30 mouse cellular contexts compared by ENCODE assay signal in the genomic region with DNA sequence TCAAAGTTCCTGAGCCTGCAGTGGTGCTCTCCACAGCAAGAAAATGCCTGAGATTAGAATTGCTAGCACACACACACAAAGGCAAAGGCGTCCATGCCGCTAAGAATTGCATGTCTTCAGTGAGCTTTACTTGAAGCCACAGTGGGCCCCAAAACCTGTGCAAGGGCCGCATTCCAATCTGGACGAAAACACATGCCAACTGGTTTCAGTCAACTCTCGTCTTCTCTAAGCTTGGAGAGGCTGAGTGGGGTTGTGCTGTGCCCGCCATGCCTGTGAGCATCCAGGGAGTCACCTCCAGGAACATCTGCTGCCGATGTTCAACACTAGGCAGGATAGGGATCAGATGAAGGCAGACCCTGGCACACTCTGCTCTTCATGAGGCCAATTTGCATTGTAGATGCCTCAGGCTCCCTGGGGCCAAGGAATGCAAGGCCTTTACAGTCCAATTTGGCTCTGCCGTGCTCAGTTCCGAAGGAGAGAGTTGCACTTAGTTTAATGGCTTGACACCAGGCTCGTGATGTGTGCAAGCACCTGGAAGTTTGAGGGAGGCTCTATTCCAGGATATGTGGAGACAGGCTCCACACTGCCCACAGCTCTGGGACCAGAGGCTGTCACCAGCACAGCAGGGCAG.
DNase-seq lines count a peak whose midpoint lies in the region; ATAC-seq and TF ChIP-seq lines count a peak whose summit lies in the region.
"Had no signal": no experiment of that assay in that cellular context is flagged by ENCODE, and none has a peak within 500 bp of the region (broad histone marks: within the 10 kb centered on the region; RNA-seq: fewer than 3 reads in every experiment).

No protein-coding gene starts in this region.

- no peaks in the 10 kb centered on the region for H3K36me3 ChIP-seq in midbrain, embryonic 11.5 days (ENCODE audit: control insufficient read depth, insufficient read depth, low read length)
- no peaks in the 10 kb centered on the region for H3K36me3 ChIP-seq in midbrain, embryonic 10.5 days
- H3K36me3 ChIP-seq: embryonic facial prominence, embryonic 15.5 days; forebrain, embryonic 12.5 days; heart, embryonic 13.5 days; limb, embryonic 10.5 days; limb, embryonic 15.5 days; liver, embryonic 13.5 days; neural tube, embryonic 13.5 days had no signal

- no peaks in the 10 kb centered on the region for H3K9me3 ChIP-seq in midbrain, embryonic 11.5 days (ENCODE audit: control insufficient read depth, low read length)
- H3K9me3 ChIP-seq in midbrain, embryonic 10.5 days (replicated peaks) = no peaks in the 10 kb centered on the region
- H3K9me3 ChIP-seq: embryonic facial prominence, embryonic 15.5 days; forebrain, embryonic 12.5 days; heart, embryonic 13.5 days; limb, embryonic 10.5 days; limb, embryonic 15.5 days; liver, embryonic 13.5 days; neural tube, embryonic 13.5 days had no signal

- no peak overlapping the region for H3K9ac ChIP-seq in midbrain, embryonic 11.5 days (ENCODE audit: low read length)
- H3K9ac ChIP-seq: embryonic facial prominence, embryonic 15.5 days; forebrain, embryonic 12.5 days; heart, embryonic 13.5 days; limb, embryonic 15.5 days; liver, embryonic 13.5 days; neural tube, embryonic 13.5 days had no signal

- no peaks in the 10 kb centered on the region for H3K27me3 ChIP-seq in cerebellum, adult 2 months (ENCODE audit: control insufficient read depth, insufficient read depth, low read length)
- H3K27me3 ChIP-seq in midbrain, embryonic 11.5 days (ENCODE audit: control insufficient read depth, insufficient read depth, low read length) = no peaks in the 10 kb centered on the region
- H3K27me3 ChIP-seq in midbrain, embryonic 10.5 days (ENCODE audit: low read depth, poor library complexity, severe bottlenecking) = peaks cover 16% of the 10 kb centered on the region; the same call in 1 of the 2 replicates
- H3K27me3 ChIP-seq: CH12.LX; embryonic facial prominence, embryonic 15.5 days; heart, embryonic 13.5 days; liver, embryonic 13.5 days; neural tube, embryonic 13.5 days had no signal

- no peak for ATAC-seq in midbrain, embryonic 11.5 days (ENCODE audit: low FRiP score)
- ATAC-seq: intestine, embryonic 16.5 days; lung, postnatal 0 days had no signal

- TF ChIP-seq POLR2A in cerebellum, adult 2 months (IDR thresholded peaks at IDR 0.05; ENCODE audit: borderline replicate concordance, insufficient read depth, low read length) = no peak

- H3K4me2 ChIP-seq in midbrain, embryonic 11.5 days = no peak overlapping the region
- H3K4me2 ChIP-seq: embryonic facial prominence, embryonic 15.5 days; forebrain, embryonic 12.5 days; heart, embryonic 13.5 days; limb, embryonic 15.5 days; liver, embryonic 13.5 days; neural tube, embryonic 13.5 days had no signal

- WGBS in cerebellum, adult 2 months = 51% methylated on average over 10 of the region's 10 CpGs
- WGBS in midbrain, embryonic 11.5 days = 60% methylated on average over 10 of the region's 10 CpGs
- 68% methylated on average over 10 of the region's 10 CpGs for WGBS in midbrain, embryonic 10.5 days

- TF ChIP-seq CTCF in cerebellum, adult 2 months (IDR thresholded peaks at IDR 0.05; ENCODE audit: borderline replicate concordance, insufficient read depth, low read depth, low read length) = no peak

- H3K4me1 ChIP-seq in cerebellum, adult 2 months (ENCODE audit: control insufficient read depth, insufficient read depth, low read length) = peaks cover 59% of the 10 kb centered on the region
- H3K4me1 ChIP-seq in midbrain, embryonic 11.5 days (ENCODE audit: control insufficient read depth, insufficient read depth, low read length) = peaks cover 3% of the 10 kb centered on the region; the same call in 1 of the 2 replicates
- peaks cover 31% of the 10 kb centered on the region for H3K4me1 ChIP-seq in midbrain, embryonic 10.5 days
- H3K4me1 ChIP-seq: liver, embryonic 13.5 days had no signal

- H3K4me3 ChIP-seq in cerebellum, adult 2 months (replicated peaks; ENCODE audit: insufficient read depth, low read depth, low read length) = no peak overlapping the region
- no peak overlapping the region for H3K4me3 ChIP-seq in midbrain, embryonic 11.5 days (ENCODE audit: low read depth, low read length)
- no peak overlapping the region for H3K4me3 ChIP-seq in midbrain, embryonic 10.5 days
- H3K4me3 ChIP-seq: embryonic facial prominence, embryonic 15.5 days; forebrain, embryonic 12.5 days; heart, embryonic 13.5 days; limb, embryonic 10.5 days; limb, embryonic 15.5 days; liver, embryonic 13.5 days; myocyte; neural tube, embryonic 13.5 days had no signal

- peak overlapping the region; percentile 66 for H3K27ac ChIP-seq in cerebellum, adult 2 months (ENCODE audit: insufficient read depth, low read length)
- H3K27ac ChIP-seq in midbrain, embryonic 11.5 days (ENCODE audit: low read depth, low read length) = no peak overlapping the region
- no peak overlapping the region for H3K27ac ChIP-seq in midbrain, embryonic 10.5 days (replicated peaks)
- H3K27ac ChIP-seq: embryonic facial prominence, embryonic 15.5 days; forebrain, embryonic 12.5 days; heart, embryonic 13.5 days; kidney, postnatal 0 days; limb, embryonic 10.5 days; limb, embryonic 15.5 days; liver, embryonic 13.5 days; macrophage; neural tube, embryonic 13.5 days; stomach, postnatal 0 days had no signal

- peak in 1 of 2 experiments; percentile 49 for DNase-seq in cerebellum, adult 2 months
- no peak for DNase-seq in cerebellum, adult 9-10 months
- DNase-seq in midbrain, embryonic 11.5 days (ENCODE audit: low spot score, missing footprints) = peak; percentile 78
- DNase-seq in midbrain, embryonic 10.5 days (ENCODE audit: low spot score) = no peak
- peak; percentile 49 for DNase-seq in ZHBTc4 (ENCODE audit: low read depth, low spot score)
- peak; percentile 31 for DNase-seq in retina, embryonic 14.5 days (ENCODE audit: low spot score)
- DNase-seq in spleen, adult 18-20 months = no peak
- no peak for DNase-seq in T-cell, adult 2 months (ENCODE audit: low spot score)
- DNase-seq: adrenal gland, adult 8-10 months; cerebellum, adult 11-12 months; heart, postnatal 10 days; kidney, adult 8-10 months; kidney, postnatal 4 days; liver, embryonic 13.5 days; lung, adult 18-20 months; right cerebral cortex, postnatal 25 days; thymus, postnatal 4 days had no signal

Comparison
In these comparisons a context has a peak if more than half of its experiments do, and no peak if none do; other contexts are left out.
1. DNase-seq: peak in midbrain, embryonic 11.5 days (single experiment), ZHBTc4 (single experiment) and retina, embryonic 14.5 days (single experiment); none in cerebellum, adult 9-10 months (single experiment), midbrain, embryonic 10.5 days (single experiment), spleen, adult 18-20 months (0 of 2) and T-cell, adult 2 months (single experiment).